Mouse (Mus musculus) CH12F3 (cell line): ENCODE results near the gene Ddhd1.

ENCODE experiments used
- in situ Hi-C: fragments of 300-500 bp; cut with MboI; formaldehyde crosslinking; loops from 2 replicates; pipeline ENCODE4 v1.14.3; 2020; ENCODE audit warnings: low sequenced_read_pairs

The Ddhd1 gene

GRCm38 (mm10) chr14:45647175-45647574, 10.8 kb downstream of the Ddhd1 start:
- in situ Hi-C loops = no loop called here

DNA sequence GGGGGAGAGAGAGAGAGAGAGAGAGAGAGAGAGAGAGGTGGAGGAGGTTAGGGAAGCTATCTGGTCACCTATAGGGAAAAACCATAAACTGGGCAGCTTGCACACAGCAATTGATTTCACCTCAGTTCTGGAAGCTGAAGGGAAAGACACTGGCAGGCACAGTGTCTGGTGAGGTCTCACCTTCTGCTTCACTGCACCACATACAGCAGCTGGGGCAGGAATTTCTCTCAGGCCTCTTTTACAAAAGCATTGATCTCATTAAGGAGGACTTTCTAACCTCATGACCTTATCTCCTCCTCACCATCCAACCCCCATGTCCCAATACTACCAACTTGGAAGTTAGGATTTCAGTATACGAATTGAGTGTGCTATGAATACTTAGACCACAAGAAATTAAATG, 13.2 kb downstream of the Ddhd1 start:
- in situ Hi-C loops = no loop called here

GRCm38 (mm10) chr14:45644202-45644601, 13.7 kb downstream of the Ddhd1 start:
- in situ Hi-C loops = no loop called here

- in situ Hi-C loops = no loop called here
Observed at GRCm38 (mm10) chr14:45643461-45643860, 14.5 kb downstream of the Ddhd1 start.

- in situ Hi-C loops = no loop called here
Observed at GRCm38 (mm10) chr14:45642795-45643194, 15.1 kb downstream of the Ddhd1 start.

GRCm38 (mm10) chr14:45642217-45642616, 15.7 kb downstream of the Ddhd1 start:
- in situ Hi-C loops = no loop called here

DNA sequence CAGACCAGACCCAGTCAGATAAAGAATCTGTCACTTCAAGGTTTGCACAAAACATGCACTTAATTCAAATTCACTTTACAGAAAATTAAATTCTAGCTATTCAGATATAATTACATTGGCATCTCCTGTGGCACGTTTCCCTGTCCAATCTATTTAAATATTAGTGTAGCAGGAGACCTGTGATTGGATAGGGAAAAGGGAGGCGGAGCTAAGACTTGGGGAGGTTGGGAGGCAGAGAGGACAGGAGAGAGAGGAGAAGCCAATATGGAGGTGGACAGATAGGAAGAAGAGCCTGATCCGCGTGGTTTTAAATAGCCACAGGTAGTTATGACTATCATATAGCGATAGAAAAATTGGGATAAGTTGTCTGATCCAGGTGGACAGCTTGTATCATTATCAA, 19.2 kb downstream of the Ddhd1 start:
- in situ Hi-C loops = no loop called here

GRCm38 (mm10) chr14:45635496-45635895, 22.4 kb downstream of the Ddhd1 start:
- in situ Hi-C loops = no loop called here

DNA sequence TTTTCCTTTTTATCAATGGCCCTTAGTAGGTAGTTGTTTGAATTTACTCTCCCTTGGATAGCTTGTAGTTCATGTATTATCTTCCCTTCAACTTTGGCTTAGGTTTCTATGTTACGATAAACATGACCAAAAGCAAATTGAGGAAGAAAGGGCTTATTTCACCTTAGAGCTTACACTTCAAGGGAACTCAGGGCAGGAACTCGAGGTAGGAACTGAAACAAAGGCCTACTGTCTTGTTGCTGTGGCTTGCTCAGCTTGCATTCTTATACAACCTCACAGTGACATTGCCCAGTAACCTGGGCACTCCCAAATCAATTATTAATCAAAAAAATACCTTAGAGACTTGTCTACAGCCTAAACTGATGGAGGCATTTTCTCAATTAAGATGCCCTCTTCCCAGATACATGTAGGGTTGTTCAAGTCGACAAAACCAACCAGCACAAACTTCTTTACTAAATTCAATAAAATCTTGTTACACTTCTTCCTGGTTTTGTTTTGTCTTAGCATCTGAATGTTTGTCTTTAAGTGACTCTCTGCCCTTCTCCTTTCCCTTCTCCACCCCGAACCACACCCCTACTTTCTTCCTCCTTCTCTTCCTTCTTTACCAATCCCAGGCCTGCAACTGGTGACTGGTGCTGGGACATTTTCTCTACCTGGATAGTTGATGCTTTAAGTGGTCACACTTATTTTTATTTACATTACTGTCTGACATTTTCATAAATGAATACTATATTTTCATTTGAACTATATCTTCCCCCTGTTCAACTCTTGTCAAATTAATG, 25.0 kb downstream of the Ddhd1 start:
- in situ Hi-C loops = no loop called here

- in situ Hi-C loops = no loop called here
Observed at GRCm38 (mm10) chr14:45630544-45630943, 27.4 kb downstream of the Ddhd1 start.

- in situ Hi-C loops = no loop called here
Observed at GRCm38 (mm10) chr14:45629938-45630337, 28.0 kb downstream of the Ddhd1 start.

- in situ Hi-C loops = no loop called here
Observed at GRCm38 (mm10) chr14:45618351-45618750, 39.6 kb downstream of the Ddhd1 start.

DNA sequence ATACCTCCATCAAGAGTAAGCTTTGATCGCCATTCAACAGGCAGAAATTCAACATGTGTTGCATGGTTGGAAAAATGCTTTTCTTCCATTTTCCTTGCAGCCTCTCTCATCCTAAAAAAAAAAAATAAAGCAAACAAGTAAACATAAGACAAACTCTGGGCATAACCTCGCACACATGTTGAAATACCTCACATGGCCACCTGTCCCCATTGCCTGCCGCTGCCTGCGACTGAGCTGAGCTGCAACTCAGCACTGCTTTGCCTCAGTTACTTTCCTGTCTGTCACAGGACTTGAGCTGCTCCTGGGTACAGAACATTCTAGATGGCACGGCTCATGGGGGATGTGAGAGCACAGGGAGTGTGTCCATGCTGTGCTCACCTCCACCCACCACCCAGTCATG, 41.4 kb downstream of the Ddhd1 start:
- in situ Hi-C loops = no loop called here

DNA sequence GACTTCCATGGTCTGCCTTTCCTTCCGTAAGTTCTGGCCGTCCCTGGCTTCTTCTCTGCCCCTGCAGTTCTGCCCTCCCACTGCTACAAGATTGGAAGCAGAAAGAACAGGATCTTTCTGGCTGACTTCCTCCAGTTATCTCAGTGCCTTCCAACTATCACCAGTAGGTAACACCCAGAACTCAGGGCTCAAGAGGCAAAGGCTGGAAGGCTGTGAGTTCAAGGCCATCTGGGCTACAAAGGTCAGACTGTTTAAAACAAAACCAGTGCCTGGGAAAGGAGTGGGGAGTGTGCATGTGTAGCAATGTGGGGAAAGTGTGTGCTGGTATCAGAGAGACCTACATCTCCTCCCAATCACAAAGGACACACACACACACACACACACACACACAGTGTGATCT, 42.2 kb downstream of the Ddhd1 start:
- in situ Hi-C loops = no loop called here

GRCm38 (mm10) chr14:45614822-45615221, 43.1 kb downstream of the Ddhd1 start:
- in situ Hi-C loops = no loop called here

- in situ Hi-C loops = no loop called here
Observed at GRCm38 (mm10) chr14:45614406-45614805, 43.5 kb downstream of the Ddhd1 start.

DNA sequence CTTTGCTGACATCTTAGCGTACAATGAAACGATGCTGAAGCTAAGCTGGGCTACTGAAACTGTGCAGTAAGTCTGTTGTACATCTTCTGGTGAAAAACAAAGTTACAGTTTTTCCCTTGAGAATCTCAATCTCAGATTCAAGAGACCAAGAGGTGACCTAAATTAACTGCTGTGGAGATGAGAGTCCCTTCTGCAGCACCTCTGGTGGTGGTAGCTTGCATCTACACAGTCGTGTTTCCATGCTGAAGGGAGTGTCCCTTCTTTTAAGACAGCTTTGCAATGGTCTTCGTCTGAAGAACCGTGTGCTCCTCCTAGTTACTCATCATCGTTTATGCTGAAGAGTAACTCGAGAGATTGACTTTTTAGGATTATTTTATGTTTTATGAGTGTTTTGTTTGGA, 46.3 kb downstream of the Ddhd1 start:
- in situ Hi-C loops = no loop called here

GRCm38 (mm10) chr14:45602002-45602401, 55.9 kb downstream of the Ddhd1 start:
- in situ Hi-C loops = no loop called here

- in situ Hi-C loops = no loop called here
Observed at GRCm38 (mm10) chr14:45600587-45600986, 57.4 kb downstream of the Ddhd1 start.

GRCm38 (mm10) chr14:45597855-45598254, 60.1 kb downstream of the Ddhd1 start:
- in situ Hi-C loops = no loop called here

DNA sequence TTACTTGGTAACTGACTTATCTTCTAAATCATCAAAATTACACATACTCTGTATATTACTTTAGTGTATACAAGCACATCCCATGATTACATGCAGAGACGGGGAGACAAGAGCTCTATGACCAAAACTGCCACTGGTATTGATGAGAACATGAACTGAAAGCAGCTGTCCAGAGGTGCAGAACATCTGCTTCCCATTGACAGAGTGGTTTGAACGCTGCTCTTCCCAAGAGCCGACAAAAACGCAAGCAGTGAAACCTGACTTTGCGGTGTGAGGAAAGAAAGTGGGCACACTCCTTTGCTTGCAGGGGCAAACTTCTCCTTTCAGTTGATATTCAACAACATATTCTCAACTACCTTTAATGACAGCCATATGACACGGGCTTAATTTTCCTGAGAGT, 64.7 kb downstream of the Ddhd1 start:
- in situ Hi-C loops = no loop called here

GRCm38 (mm10) chr14:45588403-45588802, 69.5 kb downstream of the Ddhd1 start:
- in situ Hi-C loops = no loop called here

GRCm38 (mm10) chr14:45587536-45587935, 70.4 kb downstream of the Ddhd1 start:
- in situ Hi-C loops = no loop called here
